Mouse (Mus musculus) megakaryocyte, embryonic 14.5 days (primary cell): ENCODE results near the gene Zfp775.

Experiments used
- FLI1 ChIP-seq: IDR thresholded peaks from 2 replicates; pipeline ENCODE4 v1.6.1; 2012; ENCODE audit warnings: low read length, inconsistent platforms, mixed read lengths
- GATA1 ChIP-seq: IDR thresholded peaks from 3 replicates; pipeline ENCODE4 v1.6.1; 2012; ENCODE audit warnings: mixed read lengths, low read length, inconsistent platforms, borderline replicate concordance

- TF ChIP-seq GATA1 = no peak
- TF ChIP-seq FLI1 = no peak
Measured at GRCm38 (mm10) chr6:48641391-48641790, 39.5 kb downstream of the Zfp775 start.
